Mouse (Mus musculus) adrenal gland, postnatal 25 days (tissue): Measurements from ENCODE around the gene Pycr1. TPM values are rescaled to one million over a fixed set of nuclear protein-coding genes. Genes with fewer than 3 reads are reported as not detected.
A peak's percentile ranks its signal among the peaks of the same experiment; 100 is the strongest.
"Not testable (repeated sequence)": the region's sequence is repeated elsewhere in the genome, so short reads cannot be mapped to it uniquely, and the experiment has no call there.

Experiments
- DNase-seq: peaks from one replicate; pipeline ENCODE4 v3.0.0; 2021; ENCODE audit warnings: mixed read lengths
- long read RNA-seq: library from polyadenylated mRNA; stranded (forward); transcript quantifications from one replicate; pipeline ENCODE4 v2.0.0, GENCODE M21; 2021
- total RNA-seq: library from RNA; stranded (reverse); gene quantifications from 2 replicates; pipeline ENCODE4 v1.2.3, GENCODE M21; 2021

Gene Pycr1
- total RNA-seq = 1.3 TPM in 2 replicates
- long read RNA-seq, partial matches to known transcripts = 0 of 4 reads
- long read RNA-seq, other reads (novel, unspliced or antisense) = 1 of 4 reads

DNA sequence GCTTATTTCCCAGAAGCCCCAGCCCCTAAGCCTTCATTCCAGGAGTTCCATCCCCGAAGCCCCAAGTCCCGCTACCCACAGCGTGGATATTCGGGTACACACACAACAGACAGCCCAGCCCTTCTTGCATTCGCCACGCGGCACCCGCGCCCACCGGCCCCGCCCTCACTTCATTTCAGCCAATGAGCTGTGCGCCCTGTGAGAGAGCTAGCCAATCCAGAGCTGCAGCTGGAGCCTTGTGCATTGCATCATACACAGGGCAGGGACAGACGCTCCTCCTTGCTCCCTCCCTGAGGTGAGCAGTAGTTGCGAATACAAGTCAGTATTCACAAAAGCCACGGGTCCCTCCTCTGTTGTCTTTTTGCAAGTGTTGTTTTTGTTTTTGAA, at the start of gene Pycr1:
Pycr1 (minus strand) TSS at position 169 of the 387 bp plus-strand sequence.
- peak; percentile 92 for DNase-seq

DNA sequence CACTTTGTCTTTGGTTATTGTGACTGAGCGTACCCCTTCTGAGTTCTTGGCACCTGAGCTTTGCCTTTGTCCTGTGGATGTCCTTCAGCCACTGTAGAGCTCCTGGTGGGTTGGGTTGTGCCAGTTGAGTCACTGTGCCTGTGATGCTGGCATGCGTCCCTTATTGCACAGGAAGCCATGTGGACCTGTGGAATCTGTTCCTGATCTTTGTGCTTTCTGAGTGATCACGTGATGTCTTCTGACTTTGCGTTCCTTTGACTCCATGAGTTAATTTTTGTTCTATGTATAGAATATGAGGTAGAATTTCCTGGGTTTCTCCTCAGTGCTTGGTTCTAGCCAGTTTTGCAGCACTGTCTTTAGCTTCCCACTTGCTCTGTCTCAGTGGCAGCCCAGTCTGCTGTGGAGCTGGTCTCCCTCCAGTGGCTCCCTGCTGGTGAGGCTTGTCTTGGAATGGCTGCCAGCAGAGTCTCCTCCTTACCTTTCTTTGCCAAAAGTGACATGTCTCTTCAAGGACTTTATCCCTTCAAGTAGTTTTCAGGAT, 49.0 kb upstream of the Pycr1 start:
- no peak for DNase-seq

DNA sequence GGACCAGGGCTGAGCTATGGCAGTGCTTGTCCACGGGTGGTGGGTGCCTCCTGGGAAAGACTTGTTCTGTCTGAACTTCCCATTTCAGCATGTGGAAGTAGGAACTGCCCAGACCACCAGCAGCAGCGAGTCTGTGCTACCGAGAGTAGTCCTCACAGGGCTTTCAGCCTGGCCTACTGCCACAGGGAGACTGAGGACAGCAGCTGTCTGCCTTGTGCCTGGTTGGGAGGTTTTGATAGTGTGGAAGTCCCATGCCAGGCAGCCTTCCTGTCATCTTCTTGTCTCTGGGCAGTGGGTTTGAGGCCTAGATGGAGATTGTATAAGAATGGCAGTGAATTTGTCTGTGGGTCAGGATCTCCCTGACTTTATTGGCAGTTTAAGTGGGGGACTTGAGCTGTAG, 45.8 kb upstream of the Pycr1 start:
- no peak for DNase-seq

DNA sequence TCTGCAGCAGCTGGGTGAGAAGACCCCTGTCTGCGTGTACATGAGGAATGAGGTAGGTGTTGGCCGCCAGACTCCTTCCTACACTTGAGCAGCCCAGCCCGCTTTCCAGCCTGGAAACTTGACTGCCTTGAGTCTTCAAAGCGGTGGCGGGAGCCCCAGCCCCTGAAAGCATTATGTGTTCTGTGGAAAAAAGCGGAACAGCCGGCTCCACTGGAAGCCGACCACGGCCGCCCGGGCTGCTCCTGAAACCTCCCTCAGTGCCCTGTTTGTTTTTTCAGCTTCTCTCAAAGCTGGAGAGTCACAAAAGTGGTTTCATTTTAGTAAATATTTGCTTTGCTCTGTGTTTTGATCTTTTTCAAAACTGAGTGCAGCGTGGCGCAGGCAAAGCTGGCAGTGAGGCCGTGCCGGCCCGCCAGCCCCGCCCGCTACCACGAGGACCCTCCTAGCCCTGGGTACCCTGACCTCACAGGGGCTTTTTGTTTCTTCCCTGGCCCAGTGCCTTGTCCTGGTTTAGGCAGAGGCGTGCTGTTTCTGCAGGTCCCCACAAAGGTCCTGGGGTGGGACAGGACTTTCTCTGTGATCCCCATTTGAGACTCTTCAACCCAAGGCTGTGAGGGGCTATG, 43.2 kb upstream of the Pycr1 start:
- no peak for DNase-seq

DNA sequence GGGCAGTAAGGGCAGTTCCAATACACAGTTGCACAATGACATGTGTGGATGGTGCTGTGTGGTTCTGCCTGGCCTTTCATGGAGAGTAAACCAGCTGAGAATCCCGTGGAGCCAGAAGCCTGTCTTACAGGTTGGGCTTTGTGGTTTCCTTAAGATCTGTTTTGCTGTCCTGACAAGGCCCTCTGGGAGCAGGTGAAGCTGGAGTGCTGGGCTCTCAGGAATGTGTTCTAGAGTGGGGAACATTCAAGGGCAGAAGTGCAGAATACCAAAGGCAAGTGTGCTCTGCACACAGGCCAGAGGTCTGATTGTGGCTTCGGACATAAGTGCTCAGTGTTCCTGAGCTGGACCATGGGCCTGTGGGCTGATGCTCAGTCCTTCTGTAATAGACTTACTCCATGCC, 41.1 kb upstream of the Pycr1 start:
- no peak for DNase-seq

DNA sequence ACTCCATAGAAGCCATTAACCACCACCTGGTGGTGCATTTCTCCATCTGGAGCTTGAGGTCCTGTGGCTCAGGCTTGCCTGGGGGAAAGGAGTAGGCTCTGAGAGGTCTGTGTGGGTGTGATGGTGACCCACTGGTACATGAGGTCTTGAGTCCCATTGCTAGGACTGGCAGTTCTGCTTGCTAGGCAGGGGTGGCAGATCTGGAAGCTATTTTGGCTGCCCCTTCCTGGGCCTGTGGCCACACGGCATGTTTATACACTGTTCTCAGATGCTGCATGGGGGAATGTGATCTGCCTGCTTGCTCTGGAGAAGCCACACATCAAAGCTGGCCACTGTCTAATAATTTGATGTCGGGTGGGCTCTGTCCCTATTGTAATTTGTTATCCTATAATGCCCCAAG, 40.5 kb upstream of the Pycr1 start:
- DNase-seq = no peak

DNA sequence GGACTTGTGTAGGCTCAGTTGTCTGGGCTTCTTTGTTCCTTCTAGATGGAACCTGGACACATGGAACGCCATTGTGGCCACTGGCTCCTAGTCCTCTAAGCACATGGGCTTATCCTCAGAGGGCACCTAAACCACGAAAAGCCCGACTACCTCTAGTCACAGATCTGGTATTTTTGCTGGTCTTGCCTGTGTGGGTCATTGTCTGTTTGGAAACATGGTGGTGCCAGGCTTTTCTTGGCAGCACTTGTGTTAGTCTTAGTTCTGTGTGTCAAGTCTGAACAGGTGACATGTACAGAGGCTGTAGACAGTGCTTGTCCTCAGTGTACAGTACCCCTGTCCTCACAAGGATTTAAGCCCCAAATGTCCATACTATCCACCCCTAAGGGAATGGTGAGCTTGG, 40.0 kb upstream of the Pycr1 start:
- DNase-seq = no peak

DNA sequence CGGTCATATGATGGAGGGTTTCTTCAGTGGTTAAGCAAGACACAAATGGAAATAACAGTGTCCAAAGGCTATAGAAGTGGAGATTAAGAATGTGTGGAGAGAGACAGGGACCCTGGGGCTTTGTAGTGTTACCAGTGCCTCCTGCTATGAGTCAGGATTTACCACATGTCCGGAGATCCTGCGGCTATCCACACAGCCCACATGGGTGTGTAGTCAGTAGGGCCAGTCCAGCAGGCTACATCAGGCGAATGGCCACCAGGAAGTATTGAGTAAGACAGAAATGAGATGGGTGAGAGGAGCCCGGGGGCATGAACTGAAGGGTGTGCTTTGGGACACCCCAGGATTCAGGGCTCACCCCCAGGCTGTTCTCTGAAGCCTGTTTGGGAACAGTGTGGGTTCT, 39.1 kb upstream of the Pycr1 start:
- no peak for DNase-seq

DNA sequence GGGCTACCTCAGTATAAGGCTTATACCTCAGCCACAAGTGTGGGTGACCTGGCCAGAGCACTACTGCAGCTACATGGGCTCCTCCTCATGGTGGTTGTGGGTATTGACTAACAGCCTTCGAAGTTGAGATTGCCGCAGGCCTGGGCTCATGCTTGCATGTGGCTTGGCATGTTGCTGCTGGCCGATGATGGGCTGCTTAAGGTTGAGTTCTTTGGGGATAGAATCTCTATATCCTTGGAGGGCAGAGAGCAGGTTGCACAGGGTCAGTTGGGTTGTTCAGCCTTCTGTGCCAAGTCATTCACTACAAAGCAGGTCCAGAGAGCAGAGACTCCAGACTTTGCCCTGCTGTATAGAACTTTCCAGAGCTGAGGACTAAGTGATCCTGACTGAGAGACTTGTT, 36.3 kb upstream of the Pycr1 start:
- no peak for DNase-seq

DNA sequence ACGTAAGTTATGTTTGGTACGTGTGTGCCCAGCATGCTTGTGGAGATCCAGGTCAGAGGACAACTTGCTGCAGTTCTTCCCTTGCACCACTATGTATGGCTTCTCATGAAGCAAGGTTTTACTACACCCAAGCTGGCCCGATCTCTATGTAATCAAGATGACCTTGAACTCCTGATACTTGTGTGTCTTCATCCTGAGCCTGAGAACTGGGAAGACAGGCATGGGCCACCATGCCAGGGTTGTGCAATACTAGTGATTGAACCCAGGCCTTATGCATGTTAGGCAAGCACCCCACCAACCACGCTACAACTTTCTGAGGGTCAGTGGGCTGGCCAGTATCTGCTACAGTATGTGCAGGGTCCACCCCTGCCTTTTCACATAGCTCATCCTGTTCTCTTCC, 33.4 kb upstream of the Pycr1 start:
- DNase-seq = no peak

DNA sequence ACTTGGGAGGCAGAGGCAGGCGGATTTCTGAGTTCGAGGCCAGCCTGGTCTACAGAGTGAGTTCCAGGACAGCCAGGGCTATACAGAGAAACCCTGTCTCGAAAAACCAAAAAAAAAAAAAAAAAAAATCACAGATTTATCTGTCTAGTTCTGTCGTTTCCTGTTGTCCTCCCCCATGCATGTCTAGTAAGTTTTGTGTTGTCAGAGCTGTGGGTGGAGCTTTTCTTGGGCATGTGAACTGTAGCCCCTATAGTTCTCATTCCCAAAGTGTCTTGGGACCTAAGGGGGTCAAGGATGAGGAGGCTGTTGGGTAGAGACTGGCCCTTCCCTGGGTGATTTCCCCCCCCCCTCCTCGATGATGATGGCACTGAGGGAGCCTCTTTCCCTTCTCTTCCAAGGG, 32.3 kb upstream of the Pycr1 start:
- DNase-seq = not testable (repeated sequence)

DNA sequence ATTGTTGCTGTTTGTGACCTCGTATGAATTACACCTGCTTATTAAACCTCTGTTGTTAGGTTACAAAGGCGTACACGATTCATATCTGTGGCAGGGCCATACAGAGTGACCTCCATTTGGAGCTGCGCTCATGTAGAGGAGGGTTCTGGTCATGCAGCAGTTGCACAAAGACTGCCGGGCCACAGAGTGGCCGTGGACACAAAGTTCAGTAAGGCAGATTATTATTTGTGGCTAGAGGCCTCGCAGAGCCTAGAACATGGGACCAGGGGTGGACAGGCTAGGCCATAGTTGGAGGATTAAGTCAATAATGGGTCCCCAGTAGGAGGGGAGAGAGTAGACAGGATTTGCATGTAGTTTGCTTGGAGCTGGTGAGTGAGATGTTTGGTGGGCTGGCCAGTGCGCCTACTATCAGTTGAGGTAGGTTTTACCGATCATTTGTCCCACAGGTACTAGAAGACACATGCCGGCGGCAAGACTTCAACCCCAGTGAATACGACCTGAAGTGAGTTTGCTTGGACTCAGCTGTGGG, 30.1 kb upstream of the Pycr1 start:
- DNase-seq = no peak

DNA sequence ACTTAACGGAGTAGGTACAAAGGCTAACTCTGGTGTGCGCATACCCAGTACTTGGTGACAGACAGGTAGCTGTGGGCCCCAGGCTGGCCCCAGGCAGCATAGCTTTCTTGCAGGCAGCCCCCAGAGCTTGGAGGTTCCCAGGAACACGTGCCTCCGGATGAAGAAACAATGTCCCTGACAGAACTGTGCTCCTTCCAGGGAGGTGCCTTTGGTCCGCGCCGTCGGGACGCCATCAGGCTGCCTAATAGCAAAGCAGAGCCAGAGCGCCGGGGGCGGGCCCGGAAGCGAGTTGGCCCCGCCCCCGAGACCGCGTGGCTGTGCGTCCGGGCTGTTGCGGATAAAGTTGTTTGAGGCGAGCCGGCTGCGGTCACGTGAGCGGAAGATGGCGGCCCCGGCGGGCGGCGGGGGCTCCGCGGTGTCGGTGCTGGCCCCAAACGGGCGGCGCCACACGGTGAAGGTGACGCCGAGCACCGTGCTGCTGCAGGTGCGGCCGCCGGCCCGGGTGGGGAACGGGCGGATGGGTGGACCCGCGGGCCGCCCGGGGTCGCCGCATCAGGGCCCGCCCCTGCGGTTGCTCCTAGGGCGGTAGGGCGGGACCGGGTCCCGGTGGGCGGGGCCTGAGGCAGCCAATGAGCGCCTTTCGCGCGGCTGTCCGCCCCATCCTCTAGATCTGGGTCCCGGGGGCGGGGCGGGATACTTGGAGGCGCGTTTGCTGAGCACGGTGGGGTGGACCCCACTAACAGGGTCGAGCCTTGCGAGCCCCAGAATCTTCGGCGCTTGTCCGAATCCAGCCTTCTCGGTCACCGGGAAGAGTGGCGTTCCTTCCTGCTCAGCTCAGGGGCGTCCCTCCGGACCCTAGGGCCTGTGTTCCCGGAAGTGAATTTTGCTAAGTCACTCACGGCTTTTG, 29.4 kb upstream of the Pycr1 start, which contains the start of gene Aspscr1:
Aspscr1 (plus strand) TSS at position 287 of the 907 bp plus-strand sequence.
- peak; percentile 98 for DNase-seq

DNA sequence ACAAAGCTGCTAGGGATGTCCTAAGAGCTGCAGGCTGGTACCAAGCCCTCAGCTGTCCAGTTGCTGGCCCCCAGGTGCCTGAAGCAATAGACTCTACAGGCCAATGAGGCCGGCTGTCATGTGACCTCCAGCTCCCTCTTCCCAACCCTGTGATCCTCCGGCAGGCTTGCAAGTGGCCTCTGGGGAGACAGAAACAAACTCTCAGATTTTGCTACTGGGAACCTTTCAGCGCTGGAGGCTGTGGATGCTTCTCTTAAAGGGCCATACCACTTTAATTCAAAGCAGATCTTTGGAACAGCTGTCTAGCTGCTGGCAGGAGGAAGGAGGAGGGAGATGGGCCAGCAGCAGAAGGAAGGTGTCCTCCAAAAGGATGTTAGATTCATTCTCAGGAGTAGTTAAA, 23.0 kb upstream of the Pycr1 start:
- DNase-seq = no peak

DNA sequence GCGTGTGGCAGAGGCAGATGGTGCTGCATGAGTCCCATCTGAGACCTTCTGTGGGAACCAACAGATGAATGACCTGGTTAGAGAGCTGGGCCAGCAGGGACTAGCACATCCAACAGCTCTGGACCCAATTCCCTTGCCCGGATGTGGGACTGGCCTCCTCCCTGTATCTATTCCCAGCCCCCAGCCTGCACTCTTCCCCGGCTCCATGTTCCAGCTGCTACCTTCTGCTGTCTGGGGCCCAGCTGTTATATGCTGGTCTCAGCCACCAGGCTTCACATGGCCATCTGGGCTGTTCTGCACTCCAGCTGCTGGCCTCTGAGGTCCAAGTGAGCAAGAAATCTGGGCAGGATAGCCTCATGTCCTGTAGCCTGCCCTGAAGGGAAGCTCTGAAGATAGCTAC, 21.8 kb upstream of the Pycr1 start:
- DNase-seq = no peak

DNA sequence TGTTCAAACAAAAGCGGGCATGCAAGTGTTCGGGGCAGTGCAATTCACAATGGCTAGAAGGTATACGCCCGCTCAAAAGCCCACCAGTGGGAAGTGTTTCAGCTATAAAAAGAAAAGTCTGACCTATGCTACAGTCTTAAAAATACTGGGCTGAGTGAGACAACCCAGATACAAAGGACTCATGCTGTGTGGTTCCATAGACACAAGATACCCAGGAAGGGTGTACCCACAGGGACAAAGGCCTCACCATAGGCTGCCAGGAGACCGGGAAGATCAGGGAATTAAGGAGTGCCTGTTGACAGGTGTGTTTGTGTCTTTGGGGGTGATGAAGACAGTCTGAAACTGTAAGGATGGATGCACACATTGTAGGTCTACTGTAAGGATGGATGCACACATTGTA, 20.1 kb upstream of the Pycr1 start:
- no peak for DNase-seq

DNA sequence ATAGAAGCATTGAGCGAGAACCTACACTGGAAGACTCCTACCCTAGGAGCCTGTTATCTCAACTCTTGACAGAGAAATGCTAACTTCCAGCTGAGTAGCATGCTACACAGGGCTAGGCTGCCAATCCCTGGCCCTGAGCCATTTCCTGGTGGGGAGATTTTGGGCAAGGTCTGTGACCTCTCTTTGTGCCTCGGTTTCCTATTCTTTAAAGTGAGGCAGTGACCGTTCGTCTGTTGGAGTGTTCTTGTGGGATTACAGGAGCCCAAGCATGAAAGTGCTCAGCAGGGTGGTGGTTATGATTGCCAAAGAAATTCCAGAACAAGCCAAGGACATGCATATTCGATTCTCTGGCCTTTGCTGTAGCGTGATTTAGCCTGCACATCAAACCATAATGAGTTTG, 19.2 kb upstream of the Pycr1 start:
- no peak for DNase-seq

DNA sequence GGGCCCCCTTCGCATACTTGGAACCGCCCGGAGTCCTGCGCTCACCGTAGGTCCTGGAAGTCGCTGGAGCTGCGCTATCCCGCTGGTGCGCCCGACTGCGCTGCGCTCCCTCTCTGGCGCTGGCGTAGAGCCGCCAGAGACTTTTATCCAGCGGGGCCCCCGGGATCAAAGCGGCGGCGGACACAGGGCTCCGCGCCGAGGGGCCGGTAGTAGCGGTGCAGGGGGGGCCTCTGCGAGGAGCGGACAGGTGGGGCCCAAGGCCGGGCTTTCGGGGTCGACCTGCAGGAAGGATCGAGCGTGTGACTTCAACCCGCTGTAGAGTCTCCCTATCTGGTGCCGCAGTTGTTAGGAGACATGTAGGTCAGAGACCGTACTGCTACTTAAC, 17.5 kb upstream of the Pycr1 start, which contains the start of gene Notum:
Notum (minus strand) TSS at position 100 of the 385 bp plus-strand sequence.
- peak; percentile 15 for DNase-seq

DNA sequence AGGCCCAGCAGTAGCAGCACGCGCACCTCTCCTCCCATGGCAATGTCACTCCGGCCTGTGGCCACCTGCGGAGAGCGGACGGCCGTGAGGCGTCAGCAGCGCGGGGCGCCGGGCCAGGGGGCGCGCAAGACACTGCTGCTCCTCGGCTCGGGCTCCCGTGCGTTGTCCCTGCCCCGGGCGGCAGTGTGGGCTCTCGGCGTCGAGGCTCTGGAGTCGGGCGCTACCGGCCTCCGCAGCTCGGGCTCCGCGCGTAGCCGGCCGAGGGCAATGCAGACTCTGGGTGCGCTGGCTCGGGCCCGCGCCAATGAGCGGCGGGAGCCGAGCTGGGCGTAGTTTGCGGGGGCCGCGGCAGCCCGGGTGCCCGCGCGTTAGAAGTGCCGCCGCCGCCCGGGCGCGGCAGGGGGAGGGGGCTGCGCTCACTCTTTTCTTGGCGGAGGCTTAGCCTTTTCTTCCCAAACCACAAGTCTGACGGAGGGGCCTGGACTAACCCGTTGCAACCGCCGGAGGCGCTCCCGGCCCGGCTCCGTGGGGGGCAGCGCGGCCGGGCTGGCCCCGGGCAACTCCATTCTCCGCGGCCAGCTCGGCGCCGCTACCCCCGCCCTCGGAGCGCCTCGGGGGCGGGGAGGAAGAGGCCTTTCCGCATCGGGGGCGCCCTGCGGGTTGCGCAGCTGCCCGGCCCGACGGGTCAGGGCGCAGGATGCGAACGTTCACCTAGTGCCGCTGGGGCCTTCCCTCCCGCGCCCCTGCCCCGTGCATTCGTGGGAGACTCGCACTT, 16.9 kb upstream of the Pycr1 start:
- DNase-seq = peak; percentile 43

DNA sequence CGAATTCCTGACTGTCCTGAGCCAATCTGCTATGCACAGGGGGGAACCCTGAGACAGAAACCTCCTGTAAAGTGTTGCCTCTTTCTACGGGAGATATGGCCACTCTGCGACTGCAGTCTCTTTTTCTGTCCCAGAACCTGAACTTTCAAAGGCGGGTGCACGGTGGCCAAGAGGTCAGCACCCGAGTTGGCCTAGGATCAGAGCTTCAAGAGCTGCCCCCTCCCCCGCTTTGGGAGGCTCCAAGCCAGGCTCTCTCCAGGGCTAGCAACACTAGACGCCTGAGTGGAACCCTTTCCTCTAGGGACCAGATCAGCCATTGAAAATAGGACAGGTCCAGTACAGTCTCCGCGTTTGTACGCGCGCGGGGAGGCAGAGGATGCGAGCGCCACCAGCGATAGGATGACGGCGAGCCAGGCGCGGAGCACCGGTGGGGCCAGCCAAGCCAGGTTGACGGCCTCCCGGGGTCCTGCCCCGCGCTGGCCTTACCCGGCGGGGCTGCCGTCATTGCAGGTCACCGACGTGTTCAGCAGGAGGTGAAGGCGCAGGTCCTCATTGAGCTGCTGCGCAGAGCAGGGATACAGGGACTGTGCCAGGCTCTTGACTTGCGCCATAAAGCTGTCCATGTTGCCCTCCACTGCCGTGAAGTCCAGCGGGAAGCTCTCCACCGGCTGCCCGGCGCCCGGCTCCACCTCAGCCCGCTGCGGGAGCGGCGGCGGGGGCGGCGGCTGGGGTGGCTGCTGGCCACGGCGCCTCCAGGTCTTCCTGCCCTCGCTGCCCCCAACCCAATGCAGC, 16.1 kb upstream of the Pycr1 start:
- DNase-seq = peak; percentile 39

DNA sequence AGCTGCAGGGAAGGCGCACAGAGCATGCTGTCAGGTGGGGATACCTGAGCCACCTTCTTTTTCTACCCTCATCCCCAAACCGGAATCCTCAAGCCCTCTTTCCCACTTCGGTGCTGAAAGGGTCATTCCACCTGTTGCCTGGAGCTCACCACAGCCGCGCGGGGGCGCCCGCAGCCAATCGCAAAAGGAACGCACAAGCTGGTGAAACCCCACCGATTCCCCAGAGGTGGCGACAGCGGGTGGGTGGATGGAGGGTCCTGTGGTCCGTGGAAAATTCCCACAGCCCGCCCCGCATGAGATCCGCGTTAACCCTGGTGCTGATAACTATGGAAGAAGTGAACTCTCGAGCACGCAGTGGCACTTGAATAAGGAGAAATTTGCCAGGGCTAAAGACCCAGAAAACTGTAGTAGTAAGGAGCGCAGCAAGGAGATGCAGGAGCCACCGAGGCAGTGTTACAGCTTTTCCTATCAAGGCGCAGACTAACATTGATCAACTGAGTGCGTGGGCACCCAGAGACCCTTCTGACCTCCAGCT, 15.4 kb upstream of the Pycr1 start:
- peak; percentile 86 for DNase-seq
